Mouse (Mus musculus) neural tube, embryonic 14.5 days (tissue): ENCODE measurements at regions not wholly inside any gene's neighbourhood (a gene's known extent, or its start where the extent isn't known, plus 50 kb on each side); places are given as distances from the start of the nearest gene placed in this dataset.

Experiments used
- ATAC-seq: fragments of 200-750 bp; cut with Nextera tagmentation; 2 replicates; pipeline ENCODE4 v1.8.0; 2017; ENCODE audit warnings: low read depth, mild to moderate bottlenecking, moderate TSS enrichment, moderate library complexity
- H3K27ac ChIP-seq: fragments of 300-500 bp; sonication (generic); 2 replicates; pipeline ENCODE4 v1.5.1; 2014; ENCODE audit warnings: low read depth, mild to moderate bottlenecking, control low read depth, low read length, moderate library complexity, mixed read lengths
- H3K27me3 ChIP-seq: fragments of 300-500 bp; sonication (generic); 2 replicates; pipeline ENCODE4 v1.6.1; 2014; ENCODE audit warnings: low read length; ENCODE audit not compliant: control insufficient read depth, insufficient read depth
- H3K36me3 ChIP-seq: fragments of 300-500 bp; sonication (generic); 2 replicates; pipeline ENCODE4 v1.6.1; 2014; ENCODE audit warnings: low read length, mixed read lengths; ENCODE audit not compliant: control insufficient read depth, insufficient read depth
- H3K4me1 ChIP-seq: fragments of 300-500 bp; sonication (generic); 2 replicates; pipeline ENCODE4 v1.6.1; 2014; ENCODE audit warnings: low read length; ENCODE audit not compliant: control insufficient read depth, insufficient read depth
- H3K4me2 ChIP-seq: fragments of 300-500 bp; sonication (generic); 2 replicates; pipeline ENCODE4 v1.6.1; 2014; ENCODE audit warnings: mild to moderate bottlenecking, low read depth, low read length, control low read depth
- H3K4me3 ChIP-seq: fragments of 300-500 bp; sonication (generic); 2 replicates; pipeline ENCODE4 v1.5.1; 2014; ENCODE audit warnings: low read depth, low read length, control low read depth, mixed read lengths
- H3K9ac ChIP-seq: fragments of 300-500 bp; sonication (generic); replicated peaks from 2 replicates; pipeline ENCODE4 v1.6.1; 2014; ENCODE audit warnings: low read depth, mild to moderate bottlenecking, control low read depth, low read length, mixed read lengths
- H3K9me3 ChIP-seq: fragments of 300-500 bp; sonication (generic); 2 replicates; pipeline ENCODE4 v1.6.1; 2016; ENCODE audit warnings: low read length; ENCODE audit not compliant: control insufficient read depth
- WGBS: fragments of 180-500 bp; shearing (Covaris S2); extraction: QIAGEN DNeasy Blood & Tissue Kit; methylation state at CpG from one replicate; pipeline ENCODE4 v1.1.7; 2014; 5-methylcytosine and 5-hydroxymethylcytosine counted together

- 72% methylated on average over 7 of the region's 7 CpGs for WGBS
- no peaks in the 10 kb centered on the region for H3K9me3 ChIP-seq
- no peaks in the 10 kb centered on the region for H3K27me3 ChIP-seq
- H3K4me3 ChIP-seq = no peak overlapping the region
- no peak overlapping the region for H3K4me2 ChIP-seq
- H3K9ac ChIP-seq = no peak overlapping the region
- no peaks in the 10 kb centered on the region for H3K4me1 ChIP-seq
- no peak overlapping the region for H3K27ac ChIP-seq
- H3K36me3 ChIP-seq = no peaks in the 10 kb centered on the region
- no peak for ATAC-seq
Observed at GRCm38 (mm10) chr12:5494657-5495512, 119.4 kb upstream of the Klhl29 start.

GRCm38 (mm10) chr12:5464250-5464899 is 88.9 kb upstream of the Klhl29 start:
- no peaks in the 10 kb centered on the region for H3K27me3 ChIP-seq
- H3K9me3 ChIP-seq = no peaks in the 10 kb centered on the region
- H3K4me2 ChIP-seq = no peak overlapping the region
- no peak overlapping the region for H3K27ac ChIP-seq
- H3K36me3 ChIP-seq = no peaks in the 10 kb centered on the region
- no peak overlapping the region for H3K4me3 ChIP-seq
- H3K9ac ChIP-seq = no peak overlapping the region
- 72% methylated on average over 9 of the region's 9 CpGs for WGBS
- ATAC-seq = no peak; the same call in 1 of the 2 replicates
- no peaks in the 10 kb centered on the region for H3K4me1 ChIP-seq

DNA sequence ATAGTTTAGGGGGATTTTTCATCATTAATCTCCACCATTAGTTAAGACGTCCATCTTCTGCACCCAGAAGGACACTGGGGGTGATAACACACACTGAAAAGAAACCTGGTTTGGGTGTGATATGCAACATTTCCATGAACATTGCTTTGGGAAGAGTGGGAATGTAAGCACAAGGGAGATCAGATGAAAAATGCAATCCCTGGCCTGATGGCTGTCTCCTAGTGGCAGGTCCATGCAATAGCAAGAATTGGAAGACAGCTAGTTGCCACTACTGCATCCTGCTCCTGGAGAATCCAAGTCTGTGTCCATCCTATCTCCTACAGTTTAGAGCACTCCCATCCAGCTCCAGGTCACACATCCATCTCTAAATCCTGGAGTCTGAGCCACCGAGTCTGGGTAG is 77.7 kb upstream of the Klhl29 start:
- no peak for ATAC-seq
- no peaks in the 10 kb centered on the region for H3K4me1 ChIP-seq
- H3K4me2 ChIP-seq = no peak overlapping the region
- H3K4me3 ChIP-seq = no peak overlapping the region
- H3K36me3 ChIP-seq = no peaks in the 10 kb centered on the region
- 87% methylated on average over 2 of the region's 2 CpGs for WGBS
- H3K27ac ChIP-seq = no peak overlapping the region
- H3K9ac ChIP-seq = no peak overlapping the region
- no peaks in the 10 kb centered on the region for H3K9me3 ChIP-seq
- H3K27me3 ChIP-seq = no peaks in the 10 kb centered on the region

DNA sequence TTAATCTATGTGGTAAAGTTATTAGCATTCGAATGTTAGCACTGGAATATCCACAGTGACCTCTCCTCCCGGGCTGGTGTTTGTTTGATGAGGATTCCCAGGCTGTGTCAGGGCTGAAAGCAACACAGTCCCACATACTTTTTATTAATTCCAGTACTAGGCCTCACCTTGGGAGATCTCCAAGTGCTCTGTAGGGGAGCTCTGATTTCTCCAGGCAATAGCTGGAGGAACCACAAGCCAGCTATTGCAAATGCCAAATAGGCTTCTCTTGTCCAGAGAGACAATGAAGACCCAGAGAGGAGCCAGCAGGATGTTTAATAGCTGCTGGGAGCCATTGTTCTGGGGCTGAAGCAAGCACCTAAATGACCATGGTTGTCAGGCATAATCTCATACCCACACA is 68.2 kb upstream of the Klhl29 start:
- no peaks in the 10 kb centered on the region for H3K9me3 ChIP-seq
- H3K4me3 ChIP-seq = no peak overlapping the region
- H3K36me3 ChIP-seq = no peaks in the 10 kb centered on the region
- H3K4me2 ChIP-seq = no peak overlapping the region
- no peak overlapping the region for H3K9ac ChIP-seq
- H3K27ac ChIP-seq = no peak overlapping the region
- H3K27me3 ChIP-seq = no peaks in the 10 kb centered on the region
- no peak for ATAC-seq
- WGBS = 33% methylated on average over 2 of the region's 2 CpGs
- peaks cover 5% of the 10 kb centered on the region; the same call in 1 of the 2 replicates for H3K4me1 ChIP-seq

- H3K27ac ChIP-seq = no peak overlapping the region
- H3K4me2 ChIP-seq = no peak overlapping the region
- no peaks in the 10 kb centered on the region for H3K36me3 ChIP-seq
- no peaks in the 10 kb centered on the region for H3K9me3 ChIP-seq
- no peaks in the 10 kb centered on the region for H3K27me3 ChIP-seq
- no peak for ATAC-seq
- peaks cover 5% of the 10 kb centered on the region; the same call in 1 of the 2 replicates for H3K4me1 ChIP-seq
- whole genome bisulfite sequencing = 63% methylated on average over 7 of the region's 7 CpGs
- no peak overlapping the region for H3K4me3 ChIP-seq
- H3K9ac ChIP-seq = no peak overlapping the region
Observed at GRCm38 (mm10) chr12:5443091-5443531, 67.6 kb upstream of the Klhl29 start.

DNA sequence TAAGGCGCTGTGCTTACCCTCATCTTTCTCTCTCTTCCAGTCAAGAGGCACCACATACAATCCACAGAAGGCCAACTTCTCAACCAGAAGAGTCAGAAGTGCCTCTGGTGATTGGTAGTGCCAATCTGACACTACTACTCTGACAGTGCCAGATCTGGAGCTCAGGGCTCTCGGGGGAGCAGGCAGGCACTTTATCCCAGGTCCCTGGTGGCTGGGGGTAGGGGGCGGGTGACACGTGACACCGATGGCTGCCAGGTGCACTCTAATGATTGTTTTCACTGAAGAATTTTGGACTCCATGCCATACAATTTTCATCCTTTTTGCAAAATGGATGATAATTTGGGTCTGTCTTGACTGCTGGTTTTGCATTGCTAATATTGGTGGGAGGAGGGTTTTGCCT is 67.2 kb upstream of the Klhl29 start:
- 87% methylated on average over 5 of the region's 5 CpGs for WGBS
- Histone ChIP-seq H3K4me3 (no peak overlapping the region), H3K4me2 (no peak overlapping the region), H3K4me1 (peaks cover 5% of the 10 kb centered on the region; the same call in 1 of the 2 replicates), H3K36me3 (no peaks in the 10 kb centered on the region), H3K27me3 (no peaks in the 10 kb centered on the region), H3K27ac (no peak overlapping the region), H3K9me3 (no peaks in the 10 kb centered on the region), H3K9ac (no peak overlapping the region)
- no peak for ATAC-seq

- Histone ChIP-seq H3K27me3 (no peaks in the 10 kb centered on the region), H3K4me2 (no peak overlapping the region), H3K9me3 (no peaks in the 10 kb centered on the region), H3K4me1 (peaks cover 5% of the 10 kb centered on the region; the same call in 1 of the 2 replicates), H3K9ac (no peak overlapping the region), H3K27ac (no peak overlapping the region), H3K36me3 (no peaks in the 10 kb centered on the region), H3K4me3 (no peak overlapping the region)
- peak; percentile 68 for ATAC-seq
- WGBS = 39% methylated on average over 3 of the region's 3 CpGs
Observed at GRCm38 (mm10) chr12:5440482-5440881, 65.0 kb upstream of the Klhl29 start.

GRCm38 (mm10) chr12:5435876-5436275 is 60.4 kb upstream of the Klhl29 start:
- Histone ChIP-seq H3K27me3 (no peaks in the 10 kb centered on the region), H3K4me3 (no peak overlapping the region), H3K9me3 (no peaks in the 10 kb centered on the region), H3K27ac (no peak overlapping the region), H3K4me2 (no peak overlapping the region), H3K4me1 (no peaks in the 10 kb centered on the region), H3K36me3 (no peaks in the 10 kb centered on the region), H3K9ac (no peak overlapping the region)
- 76% methylated on average over 3 of the region's 3 CpGs for WGBS
- ATAC-seq = no peak

GRCm38 (mm10) chr12:5434060-5434459 is 58.6 kb upstream of the Klhl29 start:
- 42% methylated on average over 6 of the region's 6 CpGs for WGBS
- Histone ChIP-seq H3K9ac (no peak overlapping the region), H3K27me3 (no peaks in the 10 kb centered on the region), H3K4me2 (no peak overlapping the region), H3K4me3 (no peak overlapping the region), H3K9me3 (no peaks in the 10 kb centered on the region), H3K36me3 (no peaks in the 10 kb centered on the region), H3K27ac (no peak overlapping the region), H3K4me1 (no peaks in the 10 kb centered on the region)
- ATAC-seq = peak; percentile 41; the same call in 1 of the 2 replicates
